Comparison of ENCODE assay signal across 7 mouse cellular contexts in the genomic region with DNA sequence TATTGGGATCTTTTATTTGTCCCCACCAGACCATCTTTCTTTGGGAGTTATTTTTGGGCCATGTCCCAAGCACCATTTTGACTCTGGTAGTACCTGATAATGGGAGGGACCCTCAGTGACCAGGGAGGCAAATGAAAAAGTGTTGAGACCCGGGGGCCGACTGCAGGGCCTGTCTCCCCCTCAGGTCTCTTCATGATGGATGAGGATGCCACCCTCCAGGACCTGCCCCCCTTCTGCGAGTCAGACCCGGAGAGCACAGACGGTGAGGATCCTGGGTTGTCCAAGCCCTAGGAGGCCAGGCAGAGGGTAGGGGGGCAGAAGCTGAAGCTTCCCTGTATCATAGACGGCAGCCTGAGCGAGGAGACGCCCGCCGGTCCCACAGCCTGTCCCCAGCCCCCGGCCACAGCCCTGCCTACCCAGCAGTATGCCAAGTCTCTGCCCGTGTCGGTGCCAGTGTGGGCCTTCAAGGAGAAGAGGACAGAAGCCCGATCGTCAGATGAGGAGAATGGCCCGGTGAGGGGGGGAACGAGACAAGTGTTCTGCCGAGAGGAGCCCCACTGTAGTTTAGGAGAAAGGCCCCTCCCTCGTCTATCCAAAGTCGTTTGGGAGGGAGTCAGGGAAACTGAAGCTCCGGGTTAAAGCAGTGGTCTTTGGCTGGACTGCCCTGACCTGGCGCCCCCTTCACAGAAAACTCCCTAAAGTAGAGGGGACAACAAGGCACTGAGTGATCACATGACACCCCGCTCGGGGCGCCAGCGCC. TPM values are rescaled to one million over a fixed set of nuclear protein-coding genes. Genes with fewer than 3 reads are reported as not detected.
DNase-seq lines count a peak whose midpoint lies in the region; ATAC-seq and TF ChIP-seq lines count a peak whose summit lies in the region.

No protein-coding gene starts in this region.

- intact Hi-C loops in left cerebral cortex, adult 2 months (cut with DNase I), result loop anchor here (2.0 to 10.0 kb wide), 2 partner anchors 15 to 271 kb away; partner anchors contain the start of genes Ptov1, Rpl13a and Rps11
- intact Hi-C loops in left cerebral cortex, postnatal 4 days (cut with DNase I), result no loop called here

- peak overlapping the region; percentile 66 for H3K4me3 ChIP-seq in left cerebral cortex, adult 2 months
- H3K4me3 ChIP-seq in embryonic facial prominence, embryonic 14.5 days (ENCODE audit: low read depth, low read length), result peak overlapping the region; percentile 50
- peak overlapping the region; percentile 38 for H3K4me3 ChIP-seq in hindbrain, embryonic 14.5 days (replicated peaks; ENCODE audit: low read length)
- peak overlapping the region; percentile 32 for H3K4me3 ChIP-seq in midbrain, postnatal 0 days (ENCODE audit: low read depth, low read length)

- peaks cover 37% of the 10 kb centered on the region for H3K4me1 ChIP-seq in embryonic facial prominence, embryonic 14.5 days (ENCODE audit: control insufficient read depth, insufficient read depth, low read length)
- H3K4me1 ChIP-seq in hindbrain, embryonic 14.5 days (replicated peaks; ENCODE audit: control insufficient read depth, insufficient read depth, low read length), result peaks cover 43% of the 10 kb centered on the region
- peaks cover 12% of the 10 kb centered on the region; the same call in 1 of the 2 replicates for H3K4me1 ChIP-seq in midbrain, postnatal 0 days (ENCODE audit: insufficient read depth, low read length)

- no peak for TF ChIP-seq CTCF in left cerebral cortex, adult 2 months (IDR thresholded peaks at IDR 0.05)
- no peak for TF ChIP-seq CTCF in midbrain, postnatal 0 days (IDR thresholded peaks at IDR 0.05)

- H3K9ac ChIP-seq in embryonic facial prominence, embryonic 14.5 days (ENCODE audit: low read depth, low read length), result peak overlapping the region; percentile 75
- H3K9ac ChIP-seq in hindbrain, embryonic 14.5 days, result peak overlapping the region; percentile 63
- H3K9ac ChIP-seq in midbrain, postnatal 0 days (replicated peaks; ENCODE audit: low read length, poor library complexity, severe bottlenecking), result peak overlapping the region; percentile 48; the same call in 1 of the 2 replicates

- ATAC-seq in embryonic facial prominence, embryonic 14.5 days (ENCODE audit: low read depth), result no peak
- ATAC-seq in hindbrain, embryonic 14.5 days (ENCODE audit: low FRiP score), result no peak
- ATAC-seq in midbrain, postnatal 0 days (ENCODE audit: low FRiP score), result no peak

- no peak for DNase-seq in left cerebral cortex, adult 2 months (ENCODE audit: extremely low spot score in 1 of 2, low spot score in 2 of 2)
- no peak for DNase-seq in left cerebral cortex, adult 11 months (ENCODE audit: low spot score)
- DNase-seq in embryonic facial prominence, embryonic 14.5 days (ENCODE audit: low spot score), result no peak
- DNase-seq in hindbrain, embryonic 14.5 days (ENCODE audit: low spot score), result no peak
- no peak for DNase-seq in midbrain, postnatal 0 days (ENCODE audit: low spot score)
- DNase-seq in layer of hippocampus, adult 8-10 months (ENCODE audit: low spot score in 2 of 2), result no peak
- DNase-seq in left cerebral cortex, postnatal 4 days, result no peak

- H3K36me3 ChIP-seq in embryonic facial prominence, embryonic 14.5 days (ENCODE audit: control insufficient read depth, insufficient read depth, low read length), result peaks cover 18% of the 10 kb centered on the region; the same call in 1 of the 2 replicates
- H3K36me3 ChIP-seq in hindbrain, embryonic 14.5 days (replicated peaks; ENCODE audit: control insufficient read depth, insufficient read depth), result peaks cover 11% of the 10 kb centered on the region; the same call in 1 of the 2 replicates
- peaks cover 6% of the 10 kb centered on the region; the same call in 1 of the 2 replicates for H3K36me3 ChIP-seq in midbrain, postnatal 0 days (ENCODE audit: insufficient read depth, low read length)

- no peaks in the 10 kb centered on the region for H3K9me3 ChIP-seq in embryonic facial prominence, embryonic 14.5 days (ENCODE audit: control insufficient read depth, low read length)
- H3K9me3 ChIP-seq in hindbrain, embryonic 14.5 days (ENCODE audit: control insufficient read depth, low read length), result no peaks in the 10 kb centered on the region
- H3K9me3 ChIP-seq in midbrain, postnatal 0 days (ENCODE audit: low read length), result no peaks in the 10 kb centered on the region

- peak overlapping the region; percentile 76 for H3K27ac ChIP-seq in left cerebral cortex, adult 2 months
- peak overlapping the region; percentile 91 for H3K27ac ChIP-seq in embryonic facial prominence, embryonic 14.5 days (replicated peaks; ENCODE audit: low read depth, low read length)
- peak overlapping the region; percentile 90 for H3K27ac ChIP-seq in hindbrain, embryonic 14.5 days
- peak overlapping the region; percentile 77 for H3K27ac ChIP-seq in midbrain, postnatal 0 days (ENCODE audit: low read depth, low read length)

- 34% methylated on average over 25 of the region's 26 CpGs for WGBS in embryonic facial prominence, embryonic 14.5 days
- 32% methylated on average over 26 of the region's 26 CpGs for WGBS in hindbrain, embryonic 14.5 days
- WGBS in midbrain, postnatal 0 days, result 28% methylated on average over 26 of the region's 26 CpGs

- H3K27me3 ChIP-seq in embryonic facial prominence, embryonic 14.5 days (replicated peaks; ENCODE audit: control insufficient read depth, insufficient read depth, low read length), result no peaks in the 10 kb centered on the region
- no peaks in the 10 kb centered on the region for H3K27me3 ChIP-seq in hindbrain, embryonic 14.5 days (ENCODE audit: control insufficient read depth, insufficient read depth, low read length)
- H3K27me3 ChIP-seq in midbrain, postnatal 0 days (ENCODE audit: insufficient read depth, low read length), result no peaks in the 10 kb centered on the region

- H3K4me2 ChIP-seq in embryonic facial prominence, embryonic 14.5 days (ENCODE audit: low read depth, low read length), result peak overlapping the region; percentile 90
- H3K4me2 ChIP-seq in hindbrain, embryonic 14.5 days (replicated peaks), result peak overlapping the region; percentile 69
- peak overlapping the region; percentile 62 for H3K4me2 ChIP-seq in midbrain, postnatal 0 days (ENCODE audit: low read depth, low read length, poor library complexity, severe bottlenecking)

RNA-seq across cellular contexts. Expression of gene Pnkp, which starts 3.2 kb away (rescaled TPM):
- total RNA-seq in left cerebral cortex, adult 2 months (2021), result 10 to 100 TPM; 27.4 to 31.2 TPM
- polyA plus RNA-seq in embryonic facial prominence, embryonic 14.5 days (2014; fragmentation: Nextera tagmentation; extraction: Ambion mirVana), result 23.4 and 27.7 TPM in 2 replicates
- 23.4 and 26.5 TPM in 2 replicates for polyA plus RNA-seq in hindbrain, embryonic 14.5 days (2014; fragmentation: Nextera tagmentation; extraction: Ambion mirVana)
- 29.5 and 32.4 TPM in 2 replicates for total RNA-seq in midbrain, postnatal 0 days (2014; rRNA removed)
- polyA plus RNA-seq in midbrain, postnatal 0 days (2015; fragmentation: Nextera tagmentation; extraction: Ambion mirVana), result 31.2 and 31.5 TPM in 2 replicates
- 10 to 100 TPM; 29.8 to 37.7 (median 32.4) TPM for total RNA-seq in layer of hippocampus, adult 8-10 months (2022)
- total RNA-seq in left cerebral cortex, postnatal 4 days (2021), result 10 to 100 TPM; 27.5 to 29.3 TPM

RNA-seq across cellular contexts. Expression of gene Tbc1d17, which starts 4.9 kb away (rescaled TPM):
- 10 to 100 TPM; 64.4 to 67.5 TPM for total RNA-seq in left cerebral cortex, adult 2 months (2021)
- 66.9 and 82.7 TPM in 2 replicates for polyA plus RNA-seq in embryonic facial prominence, embryonic 14.5 days (2014; fragmentation: Nextera tagmentation; extraction: Ambion mirVana)
- polyA plus RNA-seq in hindbrain, embryonic 14.5 days (2014; fragmentation: Nextera tagmentation; extraction: Ambion mirVana), result 98.5 and 104 TPM in 2 replicates
- total RNA-seq in midbrain, postnatal 0 days (2014; rRNA removed), result 79.7 and 129 TPM in 2 replicates
- polyA plus RNA-seq in midbrain, postnatal 0 days (2015; fragmentation: Nextera tagmentation; extraction: Ambion mirVana), result 115 and 126 TPM in 2 replicates
- 10 to 100 TPM; 71.9 to 92.1 (median 73.8) TPM for total RNA-seq in layer of hippocampus, adult 8-10 months (2022)
- 10 to 100 TPM; 57.1 to 68.3 TPM for total RNA-seq in left cerebral cortex, postnatal 4 days (2021)

RNA-seq across cellular contexts. Expression of gene Akt1s1, which starts 5.0 kb away (rescaled TPM):
- 10 to 100 TPM; 69.7 to 77.0 TPM for total RNA-seq in left cerebral cortex, adult 2 months (2021)
- polyA plus RNA-seq in embryonic facial prominence, embryonic 14.5 days (2014; fragmentation: Nextera tagmentation; extraction: Ambion mirVana), result 69.0 and 78.6 TPM in 2 replicates
- polyA plus RNA-seq in hindbrain, embryonic 14.5 days (2014; fragmentation: Nextera tagmentation; extraction: Ambion mirVana), result 57.6 and 59.1 TPM in 2 replicates
- total RNA-seq in midbrain, postnatal 0 days (2014; rRNA removed), result 104 and 120 TPM in 2 replicates
- polyA plus RNA-seq in midbrain, postnatal 0 days (2015; fragmentation: Nextera tagmentation; extraction: Ambion mirVana), result 89.1 and 91.0 TPM in 2 replicates
- 10 to 100 TPM; 66.3 to 72.6 (median 71.0) TPM for total RNA-seq in layer of hippocampus, adult 8-10 months (2022)
- total RNA-seq in left cerebral cortex, postnatal 4 days (2021), result 10 to 100 TPM; 74.1 to 85.4 TPM

RNA-seq across cellular contexts. Expression of gene Ptov1, which starts 15.8 kb away (rescaled TPM):
- total RNA-seq in left cerebral cortex, adult 2 months (2021), result 100 to 1,000 TPM; 273 to 290 TPM
- polyA plus RNA-seq in embryonic facial prominence, embryonic 14.5 days (2014; fragmentation: Nextera tagmentation; extraction: Ambion mirVana), result 398 and 442 TPM in 2 replicates
- polyA plus RNA-seq in hindbrain, embryonic 14.5 days (2014; fragmentation: Nextera tagmentation; extraction: Ambion mirVana), result 430 and 454 TPM in 2 replicates
- 484 and 500 TPM in 2 replicates for total RNA-seq in midbrain, postnatal 0 days (2014; rRNA removed)
- 430 and 439 TPM in 2 replicates for polyA plus RNA-seq in midbrain, postnatal 0 days (2015; fragmentation: Nextera tagmentation; extraction: Ambion mirVana)
- 100 to 1,000 TPM; 310 to 354 (median 329) TPM for total RNA-seq in layer of hippocampus, adult 8-10 months (2022)
- total RNA-seq in left cerebral cortex, postnatal 4 days (2021), result 100 to 1,000 TPM; 423 to 428 TPM

RNA-seq across cellular contexts. Expression of gene Atf5, which starts 37.3 kb away (rescaled TPM):
- 10 to 100 TPM; 23.1 to 23.4 TPM for total RNA-seq in left cerebral cortex, adult 2 months (2021)
- 6.8 and 6.9 TPM in 2 replicates for polyA plus RNA-seq in embryonic facial prominence, embryonic 14.5 days (2014; fragmentation: Nextera tagmentation; extraction: Ambion mirVana)
- polyA plus RNA-seq in hindbrain, embryonic 14.5 days (2014; fragmentation: Nextera tagmentation; extraction: Ambion mirVana), result 2.2 and 2.5 TPM in 2 replicates
- total RNA-seq in midbrain, postnatal 0 days (2014; rRNA removed), result 4.8 and 6.8 TPM in 2 replicates
- polyA plus RNA-seq in midbrain, postnatal 0 days (2015; fragmentation: Nextera tagmentation; extraction: Ambion mirVana), result 3.4 and 3.7 TPM in 2 replicates
- 10 to 100 TPM; 23.3 to 36.1 (median 26.1) TPM for total RNA-seq in layer of hippocampus, adult 8-10 months (2022)
- 10 to 100 TPM; 22.6 to 23.5 TPM for total RNA-seq in left cerebral cortex, postnatal 4 days (2021)
